Mouse (Mus musculus) liver, embryonic 15.5 days (tissue): ENCODE measurements at regions not wholly inside any gene's neighbourhood (a gene's known extent, or its start where the extent isn't known, plus 50 kb on each side); places are given as distances from the start of the nearest gene placed in this dataset.

Experiments
- ATAC-seq: fragments of 200-750 bp; cut with Nextera tagmentation; 2 replicates; pipeline ENCODE4 v1.8.0; 2017; ENCODE audit warnings: moderate number of reproducible peaks, mild to moderate bottlenecking, moderate library complexity; ENCODE audit not compliant: insufficient read depth
- H3K27ac ChIP-seq: fragments of 300-500 bp; sonication (generic); replicated peaks from 2 replicates; pipeline ENCODE4 v1.5.1; 2015; ENCODE audit warnings: mild to moderate bottlenecking, inconsistent platforms
- H3K27me3 ChIP-seq: fragments of 300-500 bp; sonication (generic); 2 replicates; pipeline ENCODE4 v1.6.1; 2015; ENCODE audit warnings: mild to moderate bottlenecking, inconsistent platforms
- H3K36me3 ChIP-seq: fragments of 300-500 bp; sonication (generic); replicated peaks from 2 replicates; pipeline ENCODE4 v1.6.1; 2015; ENCODE audit warnings: moderate library complexity, mild to moderate bottlenecking, inconsistent platforms
- H3K4me1 ChIP-seq: fragments of 300-500 bp; sonication (generic); replicated peaks from 2 replicates; pipeline ENCODE4 v1.6.1; 2015; ENCODE audit warnings: inconsistent platforms
- H3K4me2 ChIP-seq: fragments of 300-500 bp; sonication (generic); 2 replicates; pipeline ENCODE4 v1.6.1; 2015; ENCODE audit warnings: moderate library complexity, mild to moderate bottlenecking, inconsistent platforms
- H3K4me3 ChIP-seq: fragments of 300-500 bp; sonication (generic); replicated peaks from 2 replicates; pipeline ENCODE4 v1.5.1; 2015; ENCODE audit warnings: mild to moderate bottlenecking, inconsistent platforms
- H3K9ac ChIP-seq: fragments of 300-500 bp; sonication (generic); 2 replicates; pipeline ENCODE4 v1.6.1; 2015; ENCODE audit warnings: moderate library complexity, mild to moderate bottlenecking, inconsistent platforms
- H3K9me3 ChIP-seq: fragments of 300-500 bp; sonication (generic); replicated peaks from 2 replicates; pipeline ENCODE4 v1.6.1; 2016; ENCODE audit warnings: inconsistent platforms
- WGBS: fragments of 180-500 bp; shearing (Covaris S2); methylation state at CpG from one replicate; pipeline ENCODE4 v1.1.7; 2015; ENCODE audit warnings: mixed read lengths; ENCODE audit not compliant: insufficient replicate concordance; 5-methylcytosine and 5-hydroxymethylcytosine counted together

DNA sequence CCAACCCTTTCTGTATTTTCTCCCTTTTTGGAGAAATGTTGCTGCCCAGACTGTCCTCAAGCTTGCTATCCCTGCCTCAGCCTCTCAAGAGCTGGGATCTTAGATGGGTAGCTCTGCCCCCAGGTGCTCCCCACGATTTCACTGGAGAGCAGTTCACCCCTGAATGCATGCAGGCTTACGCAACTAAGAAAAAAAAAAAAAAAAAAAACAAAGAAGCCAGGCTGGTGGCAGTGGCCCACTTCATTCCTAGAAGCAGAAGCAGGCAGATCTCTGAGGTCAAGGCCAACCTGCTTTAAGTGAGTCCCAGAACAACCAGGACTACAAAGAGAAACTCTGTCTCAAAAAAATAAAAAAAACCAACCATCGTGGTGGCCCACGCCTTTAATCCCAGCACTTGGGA, 51.2 kb upstream of the Fbxo11 start:
- H3K27me3 ChIP-seq = no peaks in the 10 kb centered on the region
- H3K36me3 ChIP-seq = no peaks in the 10 kb centered on the region
- H3K4me3 ChIP-seq = no peak overlapping the region
- no peaks in the 10 kb centered on the region for H3K4me1 ChIP-seq
- no peaks in the 10 kb centered on the region for H3K9me3 ChIP-seq
- WGBS = 51% methylated on average over 4 of the region's 4 CpGs
- no peak for ATAC-seq
- H3K27ac ChIP-seq = no peak overlapping the region
- no peak overlapping the region for H3K9ac ChIP-seq
- H3K4me2 ChIP-seq = no peak overlapping the region

DNA sequence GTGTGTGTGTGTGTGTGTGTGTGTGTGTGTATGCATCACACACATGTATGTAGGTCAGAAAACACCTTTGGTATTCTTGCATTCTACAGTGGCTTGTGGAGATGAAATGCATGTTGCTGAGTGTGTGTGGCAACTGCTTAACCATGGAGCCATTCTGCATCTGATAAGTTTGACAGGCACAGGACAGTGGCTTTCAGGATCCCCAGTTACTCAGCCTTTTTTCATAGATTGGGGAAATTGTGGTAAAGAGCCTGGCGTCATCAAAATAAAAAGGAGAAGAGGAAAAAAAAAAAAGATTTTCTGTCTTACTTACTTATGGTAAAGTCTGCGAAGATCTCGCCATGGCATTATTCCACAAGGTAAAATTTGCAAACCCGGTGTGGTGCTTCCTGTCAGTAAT, 53.6 kb upstream of the Fbxo11 start:
- Histone ChIP-seq H3K4me2 (no peak overlapping the region), H3K36me3 (no peaks in the 10 kb centered on the region), H3K4me1 (no peaks in the 10 kb centered on the region), H3K4me3 (no peak overlapping the region), H3K9me3 (no peaks in the 10 kb centered on the region), H3K9ac (no peak overlapping the region), H3K27ac (no peak overlapping the region), H3K27me3 (no peaks in the 10 kb centered on the region)
- no peak for ATAC-seq
- WGBS = 28% methylated on average over 4 of the region's 4 CpGs

- Histone ChIP-seq H3K9me3 (no peaks in the 10 kb centered on the region), H3K4me3 (no peak overlapping the region), H3K4me2 (no peak overlapping the region), H3K27me3 (no peaks in the 10 kb centered on the region), H3K9ac (no peak overlapping the region), H3K36me3 (no peaks in the 10 kb centered on the region), H3K27ac (no peak overlapping the region), H3K4me1 (no peaks in the 10 kb centered on the region)
- 36% methylated on average over 3 of the region's 3 CpGs for WGBS
- ATAC-seq = no peak
Measured at GRCm38 (mm10) chr17:88123711-88124110, 58.6 kb upstream of the Fbxo11 start.

- ATAC-seq = no peak
- H3K9ac ChIP-seq = no peak overlapping the region
- no peaks in the 10 kb centered on the region for H3K9me3 ChIP-seq
- no peaks in the 10 kb centered on the region for H3K4me1 ChIP-seq
- H3K4me2 ChIP-seq = no peak overlapping the region
- 56% methylated on average over 2 of the region's 2 CpGs for WGBS
- no peaks in the 10 kb centered on the region for H3K36me3 ChIP-seq
- H3K27ac ChIP-seq = no peak overlapping the region
- no peaks in the 10 kb centered on the region for H3K27me3 ChIP-seq
- H3K4me3 ChIP-seq = no peak overlapping the region
Measured at GRCm38 (mm10) chr17:88127126-88127525, 62.0 kb upstream of the Fbxo11 start.

DNA sequence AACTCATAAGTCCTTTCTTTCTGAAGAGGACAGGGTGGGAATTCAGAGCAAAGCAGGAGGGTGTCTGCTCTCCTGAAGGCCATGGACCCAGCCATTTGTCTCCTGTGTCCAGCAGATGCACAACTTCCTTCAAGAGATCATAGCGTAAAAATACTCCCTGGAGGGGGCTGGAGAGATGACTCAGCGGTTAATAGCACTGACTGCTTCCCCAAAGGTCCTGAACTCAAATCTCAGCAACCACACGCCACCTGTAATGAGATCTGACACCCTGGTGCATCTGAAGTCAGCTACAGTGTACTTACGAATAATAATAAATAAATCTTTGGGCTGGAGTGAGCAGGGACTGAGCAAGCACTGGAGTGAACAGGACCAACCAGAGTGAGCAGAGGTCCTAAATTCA, 66.2 kb upstream of the Fbxo11 start:
- Histone ChIP-seq H3K9ac (no peak overlapping the region), H3K4me1 (no peaks in the 10 kb centered on the region), H3K27me3 (no peaks in the 10 kb centered on the region), H3K4me3 (no peak overlapping the region), H3K27ac (no peak overlapping the region), H3K4me2 (no peak overlapping the region), H3K36me3 (no peaks in the 10 kb centered on the region), H3K9me3 (no peaks in the 10 kb centered on the region)
- WGBS = 38% methylated on average over 4 of the region's 4 CpGs
- ATAC-seq = no peak

GRCm38 (mm10) chr17:88131980-88132379, 66.9 kb upstream of the Fbxo11 start:
- H3K9me3 ChIP-seq = no peaks in the 10 kb centered on the region
- no peaks in the 10 kb centered on the region for H3K36me3 ChIP-seq
- H3K4me3 ChIP-seq = no peak overlapping the region
- no peak overlapping the region for H3K27ac ChIP-seq
- H3K9ac ChIP-seq = no peak overlapping the region
- no peak overlapping the region for H3K4me2 ChIP-seq
- H3K4me1 ChIP-seq = no peaks in the 10 kb centered on the region
- WGBS = 64% methylated on average over 5 of the region's 5 CpGs
- H3K27me3 ChIP-seq = no peaks in the 10 kb centered on the region
- ATAC-seq = no peak

DNA sequence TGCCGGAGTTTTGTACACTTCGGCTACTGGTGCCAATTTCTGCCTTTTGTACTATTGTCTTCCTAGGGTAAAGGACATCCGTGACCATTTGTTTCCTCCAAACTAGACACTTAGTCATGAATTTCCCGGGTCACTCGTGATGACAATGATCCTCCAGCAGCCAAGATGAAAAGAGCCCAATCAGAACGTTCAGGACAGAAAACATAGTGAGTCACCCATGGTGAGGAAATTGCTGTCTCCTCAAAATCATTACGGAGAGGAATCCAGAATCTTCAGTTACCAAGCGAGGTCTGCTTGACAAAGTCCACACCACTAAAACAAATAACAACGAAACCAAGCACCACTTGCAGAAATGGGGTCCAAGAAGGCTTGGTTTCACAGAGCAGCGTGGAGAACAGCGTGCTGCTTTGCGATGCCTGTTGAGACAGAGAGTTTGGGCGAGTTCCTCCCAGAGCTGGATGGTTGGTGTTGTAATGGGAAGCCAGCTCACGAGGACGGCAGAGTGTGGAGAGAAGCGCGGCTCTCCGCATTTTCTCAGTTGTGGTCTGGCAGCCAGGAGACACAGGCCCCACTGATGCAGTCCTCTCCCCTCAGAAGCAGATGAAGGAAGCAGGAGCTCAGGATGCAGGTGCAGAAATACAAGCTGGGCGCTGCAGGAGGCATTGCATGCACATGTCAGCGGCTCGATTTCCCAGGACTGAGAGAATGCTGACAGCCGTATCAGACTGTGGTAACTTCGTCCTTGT, 67.7 kb upstream of the Fbxo11 start:
- no peak overlapping the region for H3K27ac ChIP-seq
- H3K9ac ChIP-seq = no peak overlapping the region
- WGBS = 45% methylated on average over 23 of the region's 23 CpGs
- H3K4me3 ChIP-seq = no peak overlapping the region
- no peaks in the 10 kb centered on the region for H3K9me3 ChIP-seq
- peak overlapping the region; percentile 25 for H3K4me2 ChIP-seq
- peak; percentile 28; the same call in 1 of the 2 replicates for ATAC-seq
- no peaks in the 10 kb centered on the region for H3K27me3 ChIP-seq
- no peaks in the 10 kb centered on the region for H3K36me3 ChIP-seq
- H3K4me1 ChIP-seq = no peaks in the 10 kb centered on the region

GRCm38 (mm10) chr17:88134546-88134945, 69.5 kb upstream of the Fbxo11 start:
- H3K36me3 ChIP-seq = no peaks in the 10 kb centered on the region
- no peaks in the 10 kb centered on the region for H3K4me1 ChIP-seq
- no peaks in the 10 kb centered on the region for H3K9me3 ChIP-seq
- no peak overlapping the region for H3K27ac ChIP-seq
- no peak overlapping the region for H3K4me3 ChIP-seq
- WGBS = 56% methylated on average over 2 of the region's 2 CpGs
- no peaks in the 10 kb centered on the region for H3K27me3 ChIP-seq
- no peak overlapping the region for H3K9ac ChIP-seq
- H3K4me2 ChIP-seq = no peak overlapping the region
- no peak for ATAC-seq

DNA sequence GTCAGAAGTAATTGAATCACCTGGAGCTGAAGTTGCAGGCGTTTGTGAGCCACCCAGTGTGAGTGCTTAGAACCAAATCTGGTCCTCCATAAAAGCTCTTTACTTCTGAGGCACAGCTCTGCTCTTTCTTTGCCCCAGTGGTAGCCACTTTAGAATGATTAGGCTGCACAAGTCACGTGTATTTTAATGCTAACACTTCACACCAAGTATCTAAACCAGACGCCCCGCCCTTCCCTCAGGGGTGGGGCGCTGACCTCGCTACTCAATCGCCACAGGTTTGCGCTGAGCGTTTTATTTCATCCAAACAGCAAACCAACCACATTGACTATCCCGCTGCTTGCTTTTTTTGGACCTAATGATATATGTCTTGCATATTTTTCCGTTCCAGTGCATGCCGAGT, 76.4 kb upstream of the Fbxo11 start:
- no peaks in the 10 kb centered on the region for H3K36me3 ChIP-seq
- no peaks in the 10 kb centered on the region for H3K4me1 ChIP-seq
- no peak overlapping the region for H3K4me3 ChIP-seq
- H3K9me3 ChIP-seq = no peaks in the 10 kb centered on the region
- WGBS = 37% methylated on average over 12 of the region's 12 CpGs
- H3K9ac ChIP-seq = no peak overlapping the region
- no peaks in the 10 kb centered on the region for H3K27me3 ChIP-seq
- peak overlapping the region; percentile 10; the same call in 1 of the 2 replicates for H3K4me2 ChIP-seq
- H3K27ac ChIP-seq = no peak overlapping the region
- ATAC-seq = no peak

- Histone ChIP-seq H3K4me3 (no peak overlapping the region), H3K36me3 (no peaks in the 10 kb centered on the region), H3K9me3 (no peaks in the 10 kb centered on the region), H3K27me3 (no peaks in the 10 kb centered on the region), H3K4me1 (no peaks in the 10 kb centered on the region), H3K9ac (no peak overlapping the region), H3K27ac (no peak overlapping the region), H3K4me2 (peak overlapping the region; percentile 10; the same call in 1 of the 2 replicates)
- WGBS = 42% methylated on average over 8 of the region's 8 CpGs
- ATAC-seq = no peak
Measured at GRCm38 (mm10) chr17:88142003-88142402, 76.9 kb upstream of the Fbxo11 start.

DNA sequence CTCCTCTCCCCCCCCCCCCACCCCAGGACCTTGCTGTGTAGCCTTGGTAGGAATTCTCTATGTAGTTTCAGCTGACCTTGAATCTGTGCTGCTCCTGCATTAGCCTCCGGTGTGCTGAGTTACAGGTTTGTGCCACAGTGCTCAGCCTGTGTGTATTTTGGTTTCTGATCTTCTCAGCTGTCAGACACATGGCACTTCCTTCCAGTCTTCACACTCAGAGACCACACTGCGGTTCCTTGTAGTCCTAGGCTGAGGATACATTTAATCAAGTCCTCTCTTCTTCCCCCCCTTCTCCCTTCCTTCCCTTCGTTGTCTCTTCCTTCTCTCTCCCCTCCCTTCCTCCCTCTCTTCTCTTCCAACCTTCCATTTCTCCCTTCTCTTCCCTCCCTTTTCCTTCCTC, 77.7 kb upstream of the Fbxo11 start:
- H3K9ac ChIP-seq = no peak overlapping the region
- H3K4me2 ChIP-seq = no peak overlapping the region
- H3K4me1 ChIP-seq = no peaks in the 10 kb centered on the region
- WGBS = 15% methylated on average over 3 of the region's 3 CpGs
- H3K27ac ChIP-seq = no peak overlapping the region
- no peaks in the 10 kb centered on the region for H3K36me3 ChIP-seq
- no peak overlapping the region for H3K4me3 ChIP-seq
- H3K27me3 ChIP-seq = no peaks in the 10 kb centered on the region
- no peaks in the 10 kb centered on the region for H3K9me3 ChIP-seq
- ATAC-seq = no peak

GRCm38 (mm10) chr17:88143378-88143943, 78.4 kb upstream of the Fbxo11 start:
- H3K9me3 ChIP-seq = no peaks in the 10 kb centered on the region

More at GRCm38 (mm10) chr17:88143378-88143943, 78.4 kb upstream of the Fbxo11 start:
- H3K4me3 ChIP-seq = no peak overlapping the region
- H3K4me2 ChIP-seq = no peak overlapping the region
- H3K9ac ChIP-seq = no peak overlapping the region
- ATAC-seq = no peak
- no peaks in the 10 kb centered on the region for H3K27me3 ChIP-seq
- no peak overlapping the region for H3K27ac ChIP-seq
- WGBS = 73% methylated on average over 3 of the region's 3 CpGs
- H3K36me3 ChIP-seq = no peaks in the 10 kb centered on the region
- no peaks in the 10 kb centered on the region for H3K4me1 ChIP-seq
